Mouse (Mus musculus) lung, postnatal 0 days (tissue): ENCODE results near the gene Zfp579.

Source experiments
- CTCF ChIP-seq: IDR thresholded peaks from 2 replicates; pipeline ENCODE4 v1.5.1; 2016; ENCODE audit warnings: antibody characterized with exemption, mild to moderate bottlenecking
- EP300 ChIP-seq: IDR thresholded peaks from 2 replicates; pipeline ENCODE4 v1.6.1; 2016; ENCODE audit warnings: antibody characterized with exemption, mild to moderate bottlenecking, control low read depth

DNA sequence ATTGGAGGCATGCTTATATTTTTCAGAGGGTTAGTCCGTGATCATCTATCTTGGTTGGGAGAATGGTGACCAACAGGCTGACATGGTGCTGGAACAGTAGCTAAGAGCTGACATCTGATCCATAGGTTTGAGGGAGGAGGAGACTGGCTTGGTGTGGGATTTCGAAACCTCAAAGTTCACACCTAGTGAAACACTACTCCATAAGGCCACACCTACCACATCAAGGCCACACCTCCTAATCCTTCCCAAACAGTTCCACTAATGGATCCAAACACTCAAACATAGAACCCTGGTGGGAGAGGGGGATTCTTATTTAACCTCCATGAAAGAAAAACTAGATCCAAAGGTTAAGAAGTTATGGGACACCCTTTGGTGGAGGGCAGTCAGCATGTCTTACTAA lies 21.0 kb upstream of the Zfp579 start:
- TF ChIP-seq CTCF (no peak), EP300 (no peak)
